Mouse (Mus musculus): ENCODE data around the gene Phlpp2. TPM values are rescaled to one million over a fixed set of nuclear protein-coding genes. Genes with fewer than 3 reads are reported as not detected.
"Not testable (repeated sequence)": the region's sequence is repeated elsewhere in the genome, so short reads cannot be mapped to it uniquely, and the experiment has no call there.

Gene Phlpp2
- 1 to 10 TPM; 2.5 to 2.8 TPM for total RNA-seq (2021)
- long read RNA-seq, experiment 1, partial matches to known transcripts: 0 of 1 reads
- long read RNA-seq, experiment 1, other reads (novel, unspliced or antisense): 1 of 1 reads
- long read RNA-seq, experiment 2: 0 reads

DNA sequence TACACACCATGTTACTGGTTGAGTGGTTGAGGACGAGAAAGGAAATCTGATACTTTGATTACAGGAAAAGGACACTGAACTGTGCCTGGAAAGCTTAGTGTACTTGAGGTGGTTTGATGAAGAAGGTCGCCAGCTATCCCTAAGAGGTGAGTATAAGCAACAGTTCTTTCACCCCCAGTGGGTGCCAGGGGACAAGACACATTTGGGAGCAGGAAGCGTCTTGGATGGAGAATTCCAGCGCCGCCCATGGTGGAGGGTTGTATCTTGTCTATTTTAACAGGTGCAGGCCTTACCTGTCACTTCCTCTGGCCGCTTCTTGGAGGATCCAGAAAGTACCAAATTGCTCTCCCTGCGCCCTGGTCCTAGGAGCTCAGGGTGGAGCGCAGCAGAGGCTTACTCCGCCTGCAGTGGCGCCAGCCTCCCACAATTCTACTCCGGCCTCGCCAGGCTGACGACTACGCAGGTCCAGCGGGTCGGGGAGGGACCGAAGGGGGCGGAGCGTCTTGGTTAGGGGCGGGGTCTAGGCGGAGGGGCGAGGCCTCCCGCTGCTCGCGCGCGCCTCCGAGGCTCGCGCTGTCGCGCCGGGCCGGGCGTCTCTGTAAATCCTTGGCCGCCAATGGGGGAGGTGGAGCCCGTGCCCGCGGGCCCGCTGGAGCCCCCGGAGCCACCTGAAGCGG lies at the start of gene Phlpp2:
TSS of gene Phlpp2 (plus strand) at position 540 of the 677 bp plus-strand sequence.
- DNase-seq: peak; percentile 97
- intact Hi-C loops (cut with DNase I; ENCODE audit: low total_unique reads): no loop called here

GRCm38 (mm10) chr8:109823561-109823960 lies 44.8 kb upstream of the Phlpp2 start:
- no peak for DNase-seq
- intact Hi-C loops (cut with DNase I; ENCODE audit: low total_unique reads): no loop called here

- intact Hi-C loops (cut with DNase I; ENCODE audit: low total_unique reads): no loop called here
- no peak for DNase-seq
Observed at GRCm38 (mm10) chr8:109839822-109840221, 28.5 kb upstream of the Phlpp2 start.

DNA sequence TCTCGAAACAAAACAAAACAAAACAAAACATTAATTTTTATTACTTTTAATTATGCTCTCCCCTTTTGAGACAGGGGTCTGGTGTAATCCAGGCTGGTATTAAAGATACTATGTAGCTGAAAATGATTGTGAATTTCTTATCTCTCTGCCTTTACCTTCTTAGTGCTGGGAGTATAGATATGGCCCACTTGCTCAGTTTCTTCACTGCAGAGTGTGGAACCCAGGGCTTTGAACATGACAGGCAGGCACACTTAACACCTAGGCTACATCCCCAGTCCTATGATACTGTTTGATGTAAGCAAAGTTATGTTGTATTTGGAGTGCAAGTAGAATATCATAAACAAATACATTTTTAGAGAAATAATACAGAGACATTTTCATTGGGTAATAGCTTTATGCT lies 25.9 kb upstream of the Phlpp2 start:
- DNase-seq: no peak
- intact Hi-C loops (cut with DNase I; ENCODE audit: low total_unique reads): no loop called here

DNA sequence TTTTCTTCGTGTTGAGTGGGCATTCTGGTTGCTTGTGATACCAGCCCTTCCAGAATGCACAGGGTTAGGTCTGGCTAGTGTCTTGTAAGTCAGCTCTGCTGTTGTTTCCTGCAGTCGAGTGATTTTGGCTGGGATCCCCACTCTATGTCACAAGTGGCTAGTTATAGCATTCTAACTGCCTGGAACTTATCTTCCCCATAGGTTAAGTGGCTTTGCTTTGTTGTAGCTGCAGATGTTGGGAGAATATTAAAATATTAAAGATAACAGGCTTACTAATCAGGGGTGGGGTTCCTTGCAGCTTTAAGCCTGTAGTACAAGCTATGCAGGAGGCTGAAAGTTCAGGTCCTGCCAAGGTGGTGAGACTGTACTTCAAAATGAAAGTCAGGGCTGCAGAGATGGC lies 20.5 kb upstream of the Phlpp2 start:
- DNase-seq: no peak
- intact Hi-C loops (cut with DNase I; ENCODE audit: low total_unique reads): no loop called here

DNA sequence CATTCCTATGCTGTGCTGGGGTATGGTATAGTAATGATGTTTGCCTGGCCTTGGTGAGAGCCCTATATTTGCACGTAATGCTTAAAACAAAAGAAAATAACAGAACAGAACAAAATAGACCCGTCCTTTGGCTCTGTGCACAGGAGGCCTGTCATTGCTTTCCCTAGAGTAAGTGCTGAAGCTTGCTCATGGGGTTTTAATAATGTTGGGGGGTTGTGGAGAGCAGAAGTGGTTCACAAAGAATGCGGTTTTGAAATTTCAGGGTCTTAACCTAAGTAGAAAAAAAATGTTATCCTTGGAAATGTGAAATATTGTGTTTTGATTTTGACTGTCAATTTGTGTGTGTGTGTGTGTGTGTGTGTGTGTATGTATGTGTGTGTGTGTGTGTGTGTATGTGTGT lies 19.4 kb upstream of the Phlpp2 start:
- intact Hi-C loops (cut with DNase I; ENCODE audit: low total_unique reads): no loop called here
- DNase-seq: no peak

DNA sequence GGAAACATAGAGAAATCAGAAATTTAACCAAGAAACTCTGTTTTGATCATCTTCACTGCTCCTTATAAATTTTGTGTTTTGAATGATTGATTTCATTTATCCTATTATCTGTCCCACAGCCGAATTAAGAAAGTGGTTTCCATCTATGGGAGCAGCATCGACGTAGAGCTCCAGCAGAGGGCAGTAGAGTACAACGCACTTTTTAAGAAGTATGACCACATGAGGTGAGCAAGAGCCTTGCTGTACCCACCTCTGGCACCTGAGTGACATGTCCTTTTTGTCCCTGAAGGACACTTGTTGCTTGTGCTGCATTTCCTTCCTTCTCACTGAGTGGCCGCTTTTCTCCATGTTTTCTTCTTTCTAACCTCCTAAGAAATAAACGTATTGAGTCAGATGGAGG lies 14.9 kb upstream of the Phlpp2 start:
- intact Hi-C loops (cut with DNase I; ENCODE audit: low total_unique reads): loop anchor here (5.0 kb wide), 1 partner anchor 64 kb away; no protein-coding TSS in a partner anchor

DNA sequence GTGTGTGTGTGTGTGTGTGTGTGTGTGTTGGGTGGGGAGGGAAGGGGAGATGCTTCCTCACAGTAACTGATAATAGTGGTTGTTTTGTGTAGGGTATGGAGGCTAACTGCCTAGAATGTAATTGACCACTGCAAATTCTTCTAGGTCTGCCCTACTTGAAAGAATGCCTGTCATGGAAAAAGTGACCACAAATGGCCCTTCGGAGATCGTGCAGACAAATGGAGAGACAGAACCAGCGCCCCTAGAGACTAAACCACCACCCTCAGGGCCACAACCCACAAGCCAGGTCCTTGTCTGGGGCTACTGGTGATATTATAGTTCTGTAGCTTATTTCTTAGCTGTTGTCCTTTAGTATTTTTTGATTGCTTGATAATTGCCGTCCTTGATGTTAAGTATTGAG lies 13.8 kb upstream of the Phlpp2 start:
- intact Hi-C loops (cut with DNase I; ENCODE audit: low total_unique reads): loop anchor here (5.0 kb wide), 1 partner anchor 63 kb away; no protein-coding TSS in a partner anchor

More for the DNA sequence above, 14.9 kb upstream of the Phlpp2 start:
- peak; percentile 30 for DNase-seq

DNA sequence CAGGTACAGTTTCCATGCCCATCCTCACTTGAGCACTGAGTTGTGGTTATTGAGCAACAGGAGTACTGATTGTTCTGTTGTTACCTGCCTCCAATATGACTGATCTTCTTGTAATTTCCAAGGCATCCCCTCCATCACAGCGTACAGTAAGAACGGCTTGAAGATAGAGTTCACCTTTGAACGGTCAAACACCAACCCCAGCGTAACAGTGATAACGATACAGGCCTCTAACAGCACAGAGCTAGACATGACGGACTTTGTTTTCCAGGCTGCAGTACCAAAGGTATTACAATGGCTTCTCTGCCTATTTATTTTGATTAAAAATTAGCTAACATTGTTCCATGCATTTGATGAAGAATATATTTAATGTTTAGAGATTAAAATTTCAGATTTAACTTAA lies 12.9 kb upstream of the Phlpp2 start:
- intact Hi-C loops (cut with DNase I; ENCODE audit: low total_unique reads): no loop called here
- no peak for DNase-seq

More for the DNA sequence above, 13.8 kb upstream of the Phlpp2 start:
- DNase-seq: no peak

DNA sequence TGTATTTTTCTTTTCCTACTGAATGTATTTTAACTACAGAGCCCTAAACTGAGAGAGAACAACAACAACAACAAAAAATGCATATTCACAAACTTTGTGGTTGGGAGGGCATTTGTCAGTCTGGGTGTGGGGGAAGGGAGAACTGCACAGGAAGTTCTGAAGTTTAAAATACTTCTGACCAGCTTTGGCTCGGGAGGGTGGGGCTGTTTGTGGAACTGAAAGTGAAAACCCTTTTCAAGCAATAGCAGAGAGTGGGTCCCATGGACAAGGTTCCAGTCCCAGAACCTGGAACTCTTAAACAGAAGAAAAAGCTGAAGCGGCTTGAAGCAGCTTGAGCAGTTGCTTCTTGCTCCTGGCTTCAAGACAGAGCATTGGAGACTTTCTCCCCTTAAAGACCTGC lies 4.9 kb upstream of the Phlpp2 start:
- peak; percentile 27 for DNase-seq
- intact Hi-C loops (cut with DNase I; ENCODE audit: low total_unique reads): loop anchor here (5.0 kb wide), 1 partner anchor 44 kb away; no protein-coding TSS in a partner anchor

DNA sequence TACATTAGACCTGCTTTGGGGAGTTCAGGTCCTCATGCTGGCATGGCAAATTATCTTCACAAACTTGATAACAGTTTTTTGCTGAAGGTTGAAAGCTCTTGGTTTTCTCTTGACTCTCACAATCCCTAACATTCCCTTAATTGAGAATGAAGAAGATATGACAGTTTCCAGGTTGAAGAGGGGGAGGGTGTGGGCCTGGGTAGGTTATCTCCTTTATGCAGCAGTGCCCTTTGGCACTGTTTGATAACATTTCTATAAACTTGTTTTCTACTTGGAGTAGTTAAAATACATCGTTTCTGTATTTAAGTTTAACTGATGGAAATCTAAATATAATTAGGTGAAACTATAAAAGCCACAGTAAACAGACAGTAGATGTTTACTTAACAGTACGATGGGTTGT lies 3.5 kb upstream of the Phlpp2 start:
- intact Hi-C loops (cut with DNase I; ENCODE audit: low total_unique reads): loop anchor here (5.0 kb wide), 1 partner anchor 43 kb away; no protein-coding TSS in a partner anchor
- DNase-seq: no peak

DNA sequence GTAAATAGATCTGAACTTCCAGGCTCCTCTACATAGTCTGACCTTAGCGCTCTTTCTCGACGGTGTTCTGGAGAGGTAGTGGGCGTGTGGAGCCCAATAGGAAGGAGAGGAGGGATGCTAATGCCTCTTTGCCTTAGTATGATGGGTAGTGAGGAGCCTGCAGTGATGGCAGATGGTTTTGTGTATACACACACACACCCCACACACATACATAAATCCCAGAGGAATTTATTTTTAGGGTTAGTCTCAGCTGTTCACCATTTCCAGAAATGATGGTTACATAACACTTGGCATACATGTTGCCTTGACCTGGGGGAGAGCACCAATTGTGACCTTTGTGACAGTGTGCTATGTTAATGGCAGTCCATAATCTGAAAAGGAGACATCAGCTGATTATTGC lies 2.8 kb upstream of the Phlpp2 start:
- intact Hi-C loops (cut with DNase I; ENCODE audit: low total_unique reads): no loop called here

GRCm38 (mm10) chr8:109866690-109867089 lies 1.7 kb upstream of the Phlpp2 start:
- intact Hi-C loops (cut with DNase I; ENCODE audit: low total_unique reads): no loop called here
- no peak for DNase-seq

More for the DNA sequence above, 2.8 kb upstream of the Phlpp2 start:
- DNase-seq: no peak

DNA sequence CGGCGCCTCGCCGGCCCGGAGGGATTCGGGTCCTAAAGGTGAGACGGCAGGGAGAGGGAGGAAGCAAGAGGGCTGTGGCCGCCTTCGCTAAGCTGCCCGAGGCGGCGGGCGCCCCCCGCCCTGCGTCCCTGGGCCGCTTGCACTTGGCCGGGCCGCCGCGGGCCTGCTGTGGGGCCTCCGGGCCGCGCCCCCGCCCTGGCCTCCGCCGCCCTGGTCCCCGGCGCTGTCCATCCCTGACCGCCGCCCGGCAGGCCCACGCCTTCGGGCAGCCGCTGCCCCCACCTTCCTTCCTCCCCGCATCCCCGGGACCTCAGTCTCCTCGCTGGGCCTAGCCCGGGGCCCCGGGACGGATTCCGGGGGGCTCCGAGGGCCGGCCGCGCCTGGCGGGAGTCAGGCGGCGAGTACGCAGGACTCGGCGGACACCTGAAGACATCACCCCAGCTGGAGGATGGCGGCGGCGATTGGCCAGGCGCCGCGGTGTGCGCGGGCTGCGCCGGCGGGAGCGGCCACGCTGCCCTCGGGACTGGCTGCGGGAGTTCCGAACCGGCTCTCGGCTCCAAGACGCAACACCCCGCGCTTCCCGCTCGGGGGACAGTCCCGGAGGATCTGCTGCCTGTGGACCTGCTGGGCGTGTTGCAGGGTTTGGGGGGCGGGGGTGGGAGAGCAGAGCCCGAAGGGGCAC lies 479 bp downstream of the Phlpp2 start:
- intact Hi-C loops (cut with DNase I; ENCODE audit: low total_unique reads): no loop called here
- DNase-seq: no peak

- intact Hi-C loops (cut with DNase I; ENCODE audit: low total_unique reads): no loop called here
- no peak for DNase-seq
Observed at GRCm38 (mm10) chr8:109871056-109871455, 2.7 kb downstream of the Phlpp2 start.

GRCm38 (mm10) chr8:109873800-109874199 lies 5.5 kb downstream of the Phlpp2 start:
- intact Hi-C loops (cut with DNase I; ENCODE audit: low total_unique reads); DNase-seq: not testable (repeated sequence)

DNA sequence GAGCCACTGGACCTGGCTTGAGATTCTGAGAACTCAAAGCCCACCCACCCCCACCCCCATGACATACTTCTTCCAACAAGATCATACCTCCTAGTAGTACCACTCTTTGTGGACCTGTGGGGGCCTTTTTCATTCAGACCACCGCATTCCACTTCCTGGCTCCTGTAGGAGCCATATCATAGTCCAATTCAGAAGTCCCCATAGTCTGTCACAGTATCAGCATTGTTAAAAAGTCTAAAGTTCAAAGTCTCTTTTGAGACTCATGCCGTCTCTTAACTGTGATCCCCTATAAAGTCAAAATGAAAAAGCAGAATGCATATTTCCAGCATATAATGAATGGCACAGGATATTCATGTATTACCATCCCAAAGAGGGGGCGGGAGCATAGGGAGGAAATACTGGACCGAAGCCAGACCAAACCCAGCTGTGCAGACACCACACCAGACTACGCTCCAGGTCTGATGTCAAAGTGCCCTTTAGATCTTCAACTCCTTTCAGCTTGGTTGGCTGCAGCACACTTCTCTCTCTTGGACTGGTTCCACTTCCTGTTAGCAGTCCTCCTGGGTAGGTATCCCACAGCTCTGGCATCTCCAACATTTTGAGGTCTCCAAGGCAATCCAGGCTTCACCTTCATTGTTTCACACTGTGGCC lies 11.8 kb downstream of the Phlpp2 start:
- no peak for DNase-seq
- intact Hi-C loops (cut with DNase I; ENCODE audit: low total_unique reads): no loop called here

DNA sequence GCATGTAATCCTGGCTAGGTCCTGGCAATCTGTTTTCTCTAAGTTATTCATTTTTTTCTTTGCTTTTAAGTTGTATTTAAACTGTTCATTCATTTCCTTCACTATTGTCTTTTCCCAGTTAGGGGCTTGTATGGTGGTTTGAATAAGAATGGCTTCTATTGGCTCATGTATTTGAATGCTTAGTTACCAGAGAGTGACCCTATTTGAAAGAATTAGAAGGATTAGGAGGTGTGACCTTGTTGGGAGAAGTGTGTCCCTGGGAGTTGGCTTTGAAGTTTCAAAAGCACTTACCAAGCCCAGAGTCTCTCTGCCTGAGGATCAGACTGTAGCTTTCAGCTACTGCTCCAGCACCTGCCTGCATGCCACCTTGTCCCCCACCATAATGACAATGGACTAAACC lies 17.0 kb downstream of the Phlpp2 start:
- intact Hi-C loops (cut with DNase I; ENCODE audit: low total_unique reads): no loop called here
- no peak for DNase-seq

DNA sequence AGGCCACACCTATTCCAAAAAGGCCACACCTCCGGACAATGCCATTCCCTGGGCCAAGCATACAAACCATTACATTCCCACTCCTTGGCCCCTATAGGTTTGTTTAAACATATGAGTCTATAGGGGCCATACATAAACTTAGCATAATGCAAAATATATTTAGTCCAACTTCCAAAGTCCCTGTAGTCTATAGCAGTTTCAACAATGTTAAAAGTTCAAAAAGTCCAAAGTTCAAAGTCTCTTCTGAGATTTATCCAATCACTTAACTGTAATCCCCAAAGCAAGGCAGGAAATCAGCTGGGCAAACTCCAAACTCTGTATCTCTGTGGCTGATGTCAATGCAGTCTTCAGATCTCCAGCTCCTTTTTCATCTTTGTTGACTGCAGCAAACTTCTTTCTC lies 20.9 kb downstream of the Phlpp2 start:
- no peak for DNase-seq

More for the DNA sequence above, 20.9 kb downstream of the Phlpp2 start:
- intact Hi-C loops (cut with DNase I; ENCODE audit: low total_unique reads): no loop called here

All from gastrocnemius, postnatal 14 days (tissue).